Mouse (Mus musculus) retina, adult 2 months (tissue): ENCODE data around the gene Hormad1.
"Not testable (repeated sequence)": the region's sequence is repeated elsewhere in the genome, so short reads cannot be mapped to it uniquely, and the experiment has no call there.

Experiments
- DNase-seq: peaks from one replicate; pipeline ENCODE4 v3.0.0-alpha.2; 2012; ENCODE audit warnings: low read depth, low spot score

Hormad1 gene

DNA sequence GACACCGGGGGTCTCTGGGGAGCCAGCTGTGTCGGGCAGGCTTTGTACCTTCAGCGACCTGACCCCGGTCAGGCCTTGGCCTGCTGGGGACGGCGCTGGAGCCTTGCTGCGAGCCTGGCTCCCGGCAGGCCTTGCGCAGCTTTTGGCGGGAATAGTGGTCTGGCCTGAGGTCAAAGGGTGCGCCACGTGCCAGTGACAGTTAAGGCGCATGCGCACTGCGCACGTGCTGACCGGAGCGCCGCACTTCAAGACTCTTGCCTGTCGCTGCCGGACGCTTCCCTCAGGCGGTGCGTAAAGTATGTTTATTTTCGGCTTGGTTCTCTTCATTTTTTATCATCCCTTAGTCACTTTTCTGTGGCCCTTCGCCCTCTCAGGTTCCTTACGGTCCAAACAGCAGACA, at the start of gene Hormad1:
Gene Hormad1 (plus strand): TSS at position 241 of the 400 bp plus-strand sequence.
- no peak for DNase-seq

DNA sequence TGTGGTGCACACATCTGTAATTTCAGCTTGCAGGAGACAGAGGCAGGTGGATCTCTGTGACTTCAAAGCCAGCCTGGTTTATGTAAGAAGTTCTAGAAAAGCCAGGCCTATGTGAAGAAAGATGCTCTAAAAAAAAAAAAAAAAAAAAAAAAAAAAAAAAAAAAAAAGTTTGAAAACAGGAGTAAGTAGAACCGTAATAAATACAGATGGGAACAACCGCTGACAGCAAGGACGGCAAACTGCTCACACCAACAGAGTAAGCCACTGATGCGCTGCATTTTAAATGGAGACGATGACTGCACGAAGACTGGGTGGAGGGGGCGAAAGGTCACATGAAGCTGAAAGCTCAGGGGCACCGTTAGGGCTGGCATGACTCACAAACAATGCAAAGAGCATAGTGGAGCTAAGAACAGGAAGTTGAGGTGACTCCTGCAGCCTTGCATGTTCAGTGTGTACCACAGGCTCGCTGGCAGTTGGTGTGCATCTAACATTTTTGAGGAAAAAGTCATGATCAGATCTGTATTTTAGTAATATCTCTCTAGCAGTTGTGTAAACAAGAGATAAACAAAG, 47.8 kb upstream of the Hormad1 start:
- DNase-seq = no peak

DNA sequence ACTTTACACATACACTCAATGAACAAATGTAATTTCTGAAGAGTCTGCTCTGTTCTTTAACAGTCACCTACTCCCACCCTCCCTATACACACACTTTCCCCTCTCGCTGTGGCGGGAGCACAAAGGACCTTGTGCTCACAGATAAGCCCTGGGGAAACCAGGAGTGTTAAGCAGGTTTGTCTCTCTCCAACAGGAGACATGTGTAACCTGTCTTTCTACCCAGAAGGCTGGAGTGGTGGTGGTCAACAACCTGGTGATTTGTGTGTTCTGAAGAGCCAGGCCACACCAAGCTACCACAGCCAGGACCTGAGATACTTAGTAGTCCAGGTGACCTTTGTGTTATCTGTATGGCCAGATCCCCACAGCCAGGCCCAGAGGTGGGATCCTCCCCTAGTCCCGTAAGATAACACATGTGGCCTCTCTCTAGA, 42.8 kb upstream of the Hormad1 start:
- no peak for DNase-seq

DNA sequence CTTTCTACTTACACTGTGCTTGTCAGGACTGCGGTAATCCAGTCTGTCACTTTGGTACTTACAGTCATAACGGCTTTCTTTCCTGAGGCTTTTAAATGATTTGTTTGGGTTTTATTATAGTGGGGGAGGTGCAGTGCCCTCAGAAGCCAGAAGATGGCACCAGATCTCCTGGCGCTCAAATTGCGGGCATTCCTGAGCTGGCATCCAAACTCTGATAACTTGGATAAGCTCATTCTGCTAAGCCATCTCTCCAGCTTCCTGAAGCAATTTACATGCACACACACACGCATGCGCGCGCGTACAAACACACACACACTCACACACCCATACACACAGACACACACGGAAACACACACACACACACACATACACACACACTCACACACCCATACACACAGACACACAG, 42.0 kb upstream of the Hormad1 start:
- peak; percentile 60 for DNase-seq

DNA sequence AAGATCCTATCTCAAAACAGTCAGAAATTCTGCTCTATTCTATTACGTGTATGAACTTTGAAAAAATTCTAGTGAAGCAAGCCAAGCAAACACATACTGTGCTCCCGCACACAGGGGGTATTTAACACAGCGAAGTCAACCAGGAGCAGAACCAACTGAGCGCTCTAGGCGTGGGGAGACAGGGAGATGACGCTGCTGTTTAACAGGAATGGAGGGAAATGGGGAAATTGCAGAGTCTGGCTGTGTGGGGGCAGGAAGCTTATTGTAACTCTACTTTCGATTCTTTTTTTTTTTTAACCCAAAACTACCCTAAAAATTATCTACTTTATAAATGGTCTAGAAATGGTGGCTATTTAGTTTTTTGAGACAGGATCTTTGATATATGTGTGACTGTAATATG, 40.6 kb upstream of the Hormad1 start:
- no peak for DNase-seq

DNA sequence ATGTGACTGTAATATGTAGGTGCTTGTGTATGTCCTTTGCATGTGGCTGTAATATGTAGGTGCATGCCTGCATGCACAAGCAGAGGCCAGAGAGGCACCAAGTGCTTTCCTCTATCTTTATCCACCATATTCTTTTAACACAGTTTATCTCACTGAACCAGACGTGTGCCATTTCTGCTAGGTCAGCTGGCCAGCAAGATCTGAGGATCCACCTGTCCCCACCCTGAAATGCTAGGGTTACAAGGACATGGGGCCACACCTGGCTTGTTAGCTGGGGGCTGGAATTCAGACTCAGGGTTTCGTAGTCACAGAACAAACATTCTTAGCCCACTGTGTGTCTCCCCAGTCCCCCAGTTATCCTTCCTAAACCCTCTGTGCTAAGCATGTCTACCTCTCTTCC, 40.2 kb upstream of the Hormad1 start:
- no peak for DNase-seq

DNA sequence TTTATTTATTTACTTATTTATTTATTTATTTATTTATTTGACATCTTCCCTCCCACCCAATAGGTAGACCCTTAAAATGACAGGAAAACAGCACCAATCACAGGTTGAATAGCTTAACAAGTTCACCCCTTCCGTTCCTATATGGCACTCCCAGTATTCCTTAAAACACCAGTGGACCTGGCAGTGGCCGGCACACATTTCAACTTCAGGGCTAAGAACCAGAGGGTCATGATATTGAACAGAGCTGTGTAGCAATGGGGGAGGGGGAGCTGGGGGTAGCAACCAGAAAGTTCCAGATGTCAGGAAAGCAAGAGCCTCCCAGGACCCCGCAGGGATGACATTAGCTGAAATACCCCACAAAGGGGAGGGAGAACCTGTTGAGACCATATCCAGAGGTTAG, 39.4 kb upstream of the Hormad1 start:
- DNase-seq = no peak

DNA sequence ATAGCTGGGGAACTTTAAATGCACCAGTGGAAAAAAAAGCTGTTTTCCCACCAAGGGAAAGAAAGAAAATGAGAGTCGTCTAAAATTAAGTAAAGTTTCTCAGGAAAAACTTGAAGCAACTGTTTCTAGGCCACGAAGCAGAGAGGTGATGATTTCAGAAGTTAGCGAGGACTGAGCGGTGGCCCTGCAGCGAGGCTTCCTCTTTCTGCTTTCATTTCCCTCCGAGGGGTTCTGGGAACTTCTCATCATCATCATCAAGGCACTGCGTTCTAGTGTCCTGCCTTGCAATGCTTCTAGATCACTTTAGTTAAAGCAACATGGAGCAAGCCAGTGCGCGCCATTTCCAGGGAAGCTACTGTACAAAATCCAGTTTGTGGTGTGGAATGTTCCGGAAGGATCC, 38.3 kb upstream of the Hormad1 start:
- DNase-seq = no peak

DNA sequence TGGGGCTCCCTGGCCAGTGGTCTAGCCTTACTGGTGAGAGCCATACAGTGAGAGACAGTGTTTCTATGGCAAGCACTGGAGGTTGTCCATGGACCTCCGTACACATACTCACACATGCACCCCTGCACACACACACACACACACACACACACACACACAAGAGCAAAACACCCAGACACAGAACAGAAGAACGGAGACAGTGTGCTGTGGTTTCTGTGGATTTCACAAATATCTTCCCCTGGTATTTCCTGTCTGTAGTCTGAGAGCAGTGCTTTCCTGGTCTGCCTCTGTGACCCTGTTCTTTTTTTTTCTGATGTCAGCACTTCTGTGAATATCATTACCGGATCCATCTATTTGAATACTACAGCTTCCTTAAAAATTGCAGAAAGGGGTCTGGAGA, 35.8 kb upstream of the Hormad1 start:
- DNase-seq = no peak

DNA sequence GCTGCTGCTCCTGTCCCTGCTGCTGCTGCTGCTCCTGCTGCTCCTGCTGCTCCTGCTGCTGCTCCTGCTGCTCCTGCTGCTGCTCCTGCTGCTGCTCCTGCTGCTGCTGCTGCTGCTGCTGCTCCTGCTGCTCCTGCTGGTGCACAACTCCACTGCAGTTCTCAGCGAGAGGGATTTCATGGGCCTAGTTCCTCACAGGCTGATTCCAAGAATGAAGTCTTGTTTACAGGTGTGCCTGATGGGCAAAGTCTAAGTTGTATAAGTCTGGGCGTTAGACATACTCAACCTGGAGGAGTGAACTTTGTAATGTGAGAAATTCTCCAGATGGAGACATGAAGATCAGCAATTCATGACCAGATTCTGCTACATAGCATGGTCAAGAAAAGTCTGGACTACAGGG, 34.8 kb upstream of the Hormad1 start:
- DNase-seq = no peak

DNA sequence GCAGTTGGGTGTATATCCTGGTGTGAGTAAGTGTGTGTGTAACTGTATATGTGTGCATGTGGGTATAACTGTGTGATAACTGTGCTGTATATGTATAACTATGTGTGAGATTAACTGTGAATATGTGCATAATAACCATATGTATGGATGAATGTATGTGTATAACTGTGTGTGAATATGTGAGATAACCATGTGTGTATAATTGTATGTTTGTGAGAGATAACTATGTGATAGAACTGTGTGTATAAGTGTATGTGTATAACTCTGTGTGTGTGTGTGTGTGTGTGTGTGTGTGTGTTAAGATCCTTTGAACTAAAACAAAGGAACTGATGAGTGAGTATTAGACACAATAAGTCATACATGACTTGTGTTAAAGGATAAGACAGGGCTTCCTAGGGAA, 33.4 kb upstream of the Hormad1 start:
- DNase-seq = no peak

DNA sequence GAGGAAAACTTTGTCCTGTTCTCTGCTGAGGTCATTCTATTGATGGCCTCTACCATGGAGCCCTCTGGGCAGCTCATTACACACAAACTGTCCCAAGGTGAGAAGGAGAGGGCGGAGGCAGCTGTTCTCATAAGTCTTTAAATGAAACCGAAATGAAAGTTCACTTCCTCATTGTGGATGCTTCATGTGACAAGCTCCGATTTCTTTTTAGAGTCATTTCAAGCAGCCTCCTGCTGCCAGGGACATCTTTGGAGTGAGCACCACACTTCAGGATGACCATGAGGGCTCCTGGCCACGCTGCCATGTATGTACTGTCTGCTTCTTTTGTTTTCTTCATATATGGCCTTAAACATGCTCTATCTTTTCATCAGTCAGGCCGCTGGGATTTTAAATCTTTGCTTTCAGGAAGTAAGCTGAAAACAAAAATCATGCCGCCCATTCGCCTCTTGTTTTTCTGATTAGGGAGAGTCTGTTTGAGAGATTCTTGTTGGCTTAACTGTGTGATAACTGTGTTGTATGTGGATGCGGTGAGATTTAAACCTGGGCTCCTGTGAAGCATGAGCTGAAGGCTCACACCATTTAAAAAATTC, 32.8 kb upstream of the Hormad1 start, which contains the start of gene Ctss:
Gene Ctss (plus strand): TSS at position 165 of the 590 bp plus-strand sequence.
- DNase-seq = no peak

DNA sequence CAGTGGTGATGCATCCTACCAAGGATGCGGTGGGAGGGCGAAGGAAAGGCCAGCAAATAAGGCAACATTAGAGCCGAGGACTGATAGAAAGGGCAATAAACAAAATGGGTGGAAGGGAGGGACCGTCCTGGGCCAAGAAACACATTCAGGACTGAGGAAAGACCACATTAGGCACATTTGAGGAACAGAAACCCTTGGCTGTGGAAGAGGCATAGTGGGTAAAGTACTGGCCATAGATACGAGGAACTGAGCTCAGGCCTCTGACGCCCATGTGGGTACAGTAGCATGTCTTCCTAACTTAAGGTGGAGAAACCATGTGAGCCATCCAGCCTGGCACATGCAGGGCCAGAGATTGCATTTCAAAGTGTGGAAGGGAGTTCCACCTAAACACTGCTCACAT, 29.7 kb upstream of the Hormad1 start:
- no peak for DNase-seq

DNA sequence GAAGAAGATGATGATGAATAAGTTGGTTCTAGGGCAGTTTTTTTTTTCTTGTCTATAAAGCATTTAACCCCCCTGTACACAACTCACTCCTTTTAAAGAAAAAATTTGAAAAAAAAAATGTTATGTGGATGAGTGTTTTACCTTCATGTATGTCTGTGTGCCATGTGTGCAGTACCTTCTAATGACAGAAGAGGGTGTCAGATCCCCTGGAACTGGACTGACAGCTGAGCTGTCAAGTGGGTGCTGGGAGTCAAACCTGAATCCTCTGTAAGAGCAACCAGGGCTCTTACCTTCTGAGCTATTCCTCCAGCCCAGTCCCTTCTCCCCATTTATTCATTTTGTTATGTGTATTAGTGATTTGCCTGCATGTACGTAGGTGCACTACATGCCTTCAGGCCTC, 28.5 kb upstream of the Hormad1 start:
- no peak for DNase-seq

DNA sequence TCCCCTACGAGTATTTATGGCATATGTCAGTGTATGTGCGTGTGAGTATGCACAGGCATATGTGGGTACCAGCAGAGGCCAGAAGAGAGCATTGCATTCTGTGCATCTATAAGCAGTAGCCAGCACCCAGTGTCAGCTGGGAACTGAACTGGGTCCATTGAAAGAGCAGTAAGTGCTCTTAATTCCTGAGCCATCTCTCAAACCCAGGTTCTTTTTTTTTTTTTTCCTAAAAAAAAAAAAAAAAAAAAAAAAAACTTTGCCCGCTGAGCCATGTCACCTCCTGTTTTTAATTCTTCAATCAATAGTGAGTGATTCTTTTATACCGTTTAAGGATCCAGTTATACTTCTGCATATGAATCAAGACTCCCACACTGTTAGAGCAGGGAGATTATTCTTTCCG, 26.1 kb upstream of the Hormad1 start:
- no peak for DNase-seq

DNA sequence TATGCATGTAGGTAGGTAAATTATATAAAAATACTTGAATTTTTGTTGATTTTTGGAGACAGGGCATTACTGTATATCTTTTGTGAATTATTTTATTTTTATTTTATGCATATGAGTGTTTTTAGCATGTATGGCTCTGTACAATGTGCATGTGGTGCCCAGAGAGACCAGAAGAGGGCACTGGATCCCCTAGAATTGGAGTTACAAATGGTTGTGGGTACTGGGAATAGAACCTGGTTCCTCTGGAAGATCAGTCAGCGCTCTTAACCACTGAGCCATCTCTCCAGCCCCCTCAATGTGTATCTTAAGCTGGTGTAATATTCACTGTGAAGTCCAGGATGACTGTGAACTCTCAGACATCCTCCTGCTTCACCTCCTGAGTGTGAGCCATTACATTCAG, 24.6 kb upstream of the Hormad1 start:
- DNase-seq = no peak

DNA sequence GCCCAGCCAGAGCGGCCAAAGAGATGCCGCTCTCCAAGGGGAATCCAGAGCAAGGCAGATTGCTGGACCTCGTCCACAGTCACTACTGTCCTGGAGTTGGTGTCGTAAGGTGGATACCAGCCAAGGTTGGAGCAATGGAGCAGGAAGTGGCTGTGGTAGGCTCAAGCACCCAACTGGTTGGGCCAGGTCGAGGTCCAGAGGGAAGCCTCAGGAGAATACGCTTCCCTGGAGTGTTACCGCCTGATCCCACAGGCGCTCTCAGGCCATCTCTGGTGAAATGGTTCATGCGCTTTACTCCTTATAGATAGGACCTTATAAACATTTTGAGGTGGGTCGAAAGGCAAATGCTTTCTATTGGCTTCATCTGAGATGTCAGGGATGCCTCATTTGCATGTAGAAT, 20.5 kb upstream of the Hormad1 start:
- DNase-seq = no peak

DNA sequence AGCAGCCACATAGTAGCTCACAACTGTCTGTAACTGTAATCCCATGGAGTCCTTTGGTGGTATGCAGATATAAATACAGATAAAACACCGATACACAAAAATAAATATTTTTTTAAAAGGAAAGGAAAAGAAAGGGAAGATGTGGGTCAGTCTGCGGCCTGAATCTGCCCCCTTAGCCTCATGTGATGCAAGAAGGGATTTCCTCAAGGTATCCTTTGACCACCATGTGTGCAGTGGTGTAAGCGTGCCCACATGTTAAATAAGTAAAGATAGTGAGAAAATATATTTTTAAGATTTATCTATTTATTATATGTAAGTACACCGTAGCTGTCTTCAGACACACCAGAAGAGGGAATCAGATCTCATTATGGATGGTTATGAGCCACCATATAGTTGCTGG, 19.6 kb upstream of the Hormad1 start:
- no peak for DNase-seq

DNA sequence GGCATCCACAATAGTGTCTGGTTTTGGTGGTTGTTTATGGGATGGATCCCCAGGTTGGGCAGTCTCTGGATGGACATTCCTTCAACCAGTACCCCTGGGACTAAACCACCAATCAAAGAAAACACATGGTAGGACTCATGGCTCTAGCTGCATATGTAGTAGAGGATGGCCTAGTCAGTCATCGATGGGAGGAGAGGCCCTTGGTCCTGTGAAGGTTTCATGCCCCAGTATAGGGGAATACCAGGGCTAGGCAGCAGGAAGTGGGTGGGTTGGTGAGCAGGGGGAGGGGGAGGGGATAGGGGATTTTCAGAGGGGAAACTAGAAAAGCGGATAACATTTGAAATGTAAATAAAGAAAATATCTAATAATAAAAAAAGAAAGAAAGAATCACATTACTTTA, 18.3 kb upstream of the Hormad1 start:
- DNase-seq = not testable (repeated sequence)

DNA sequence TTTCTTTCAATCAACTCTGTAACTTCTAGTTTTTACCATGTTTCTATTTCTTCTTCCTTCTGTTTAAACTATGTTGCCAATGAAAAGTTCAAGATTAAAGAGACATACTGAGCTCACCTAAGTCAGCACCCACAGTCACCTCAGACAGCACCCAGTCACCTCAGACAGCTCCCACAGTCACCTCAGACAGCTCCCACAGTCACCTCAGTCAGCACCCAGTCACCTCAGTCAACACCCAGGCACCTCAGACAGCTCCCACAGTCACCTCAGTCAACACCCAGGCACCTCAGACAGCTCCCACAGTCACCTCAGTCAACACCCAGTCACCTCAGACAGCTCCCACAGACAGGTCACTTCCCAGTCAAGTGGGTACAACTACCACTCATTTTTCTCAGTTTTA, 17.3 kb upstream of the Hormad1 start:
- DNase-seq = no peak

DNA sequence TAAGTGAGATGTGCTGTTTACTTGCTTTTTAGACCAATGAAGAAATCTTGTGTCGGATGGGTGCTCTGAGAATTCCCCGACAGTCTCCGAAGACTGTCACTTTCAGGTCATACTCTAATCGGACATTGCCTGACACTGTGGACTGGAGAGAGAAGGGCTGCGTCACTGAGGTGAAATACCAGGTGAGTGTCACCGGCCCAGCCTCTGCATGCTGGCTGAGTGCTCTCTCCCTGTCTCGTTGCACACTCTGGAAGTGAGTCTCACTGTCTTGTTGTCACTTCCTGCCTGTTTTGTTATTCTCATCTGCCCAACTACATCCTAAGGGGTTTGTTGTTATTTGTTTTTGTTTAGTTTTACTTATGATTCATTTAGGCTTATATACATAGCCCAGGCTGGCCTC, 16.5 kb upstream of the Hormad1 start:
- no peak for DNase-seq

DNA sequence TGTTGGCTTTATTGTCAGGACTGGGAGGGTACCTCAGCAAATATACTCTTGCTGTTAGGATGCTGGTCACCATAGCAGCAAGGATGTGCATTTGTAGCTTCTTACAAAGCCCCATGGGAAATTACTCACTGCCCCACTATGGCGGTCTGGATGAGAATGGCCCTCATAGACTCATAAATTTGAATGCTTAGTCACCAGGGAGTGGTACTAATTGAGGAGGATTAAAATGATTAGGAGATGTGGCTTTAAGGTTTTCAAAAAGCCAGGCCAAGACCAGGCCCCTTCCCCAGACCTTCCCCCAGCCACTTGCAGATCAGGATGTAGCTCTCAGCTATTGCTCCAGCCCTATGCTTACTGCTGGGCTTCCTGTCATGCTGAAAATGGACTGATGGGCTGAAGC, 9.3 kb upstream of the Hormad1 start:
- no peak for DNase-seq

DNA sequence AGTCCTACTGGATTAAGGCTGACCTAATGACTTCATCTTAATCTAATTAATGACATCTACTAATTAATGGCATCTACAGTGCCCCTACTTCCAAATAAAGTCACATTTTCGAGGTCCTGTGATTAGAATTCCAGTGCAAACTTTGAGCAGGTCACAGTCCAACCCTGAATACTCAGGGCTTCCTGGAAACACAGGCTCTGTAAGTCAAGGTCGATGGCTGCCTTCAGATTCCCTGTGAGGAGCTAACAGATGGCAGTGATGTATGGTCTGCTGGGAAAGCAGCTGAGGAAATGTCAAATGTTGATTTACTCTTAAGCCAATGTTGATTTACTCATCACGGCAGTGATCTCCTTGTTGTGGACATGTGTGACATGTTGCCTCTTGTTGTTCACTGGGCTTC, 5.5 kb upstream of the Hormad1 start:
- DNase-seq = no peak

DNA sequence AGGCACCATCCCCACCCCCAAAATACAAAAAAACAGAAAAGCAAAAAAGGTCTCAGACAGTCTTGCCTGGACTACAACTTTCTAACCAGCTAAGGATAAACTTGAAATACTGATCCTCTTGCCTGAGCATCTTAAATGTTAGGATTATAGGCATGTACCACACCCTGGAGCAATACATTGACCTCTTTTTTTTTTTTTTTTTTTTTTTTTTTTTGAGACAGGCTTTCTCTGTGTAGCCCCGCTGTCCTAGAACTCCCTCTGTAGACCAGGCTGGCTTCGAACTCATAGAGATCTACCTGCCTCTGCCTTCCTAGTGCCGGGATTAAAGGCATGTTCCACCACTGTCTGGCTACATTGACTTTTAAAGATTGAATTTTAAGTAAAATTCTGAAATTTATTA, 1.3 kb downstream of the Hormad1 start:
- no peak for DNase-seq
